Mouse (Mus musculus) mesoderm, embryonic 11.5 days (tissue): ENCODE measurements at regions not wholly inside any gene's neighbourhood (a gene's known extent, or its start where the extent isn't known, plus 50 kb on each side); places are given as distances from the start of the nearest gene placed in this dataset.

Experiments used
- DNase-seq: peaks from one replicate; pipeline ENCODE4 v3.0.0-alpha.2; 2012; ENCODE audit warnings: low read depth, low spot score

GRCm38 (mm10) chrX:141933899-141934298 is 58.9 kb upstream of the Gm15294 start:
- DNase-seq: peak; percentile 1
